Mouse (Mus musculus): ENCODE data around the gene Ccdc47.

The Ccdc47 gene

GRCm38 (mm10) chr11:106159921-106160840 is 56.0 kb downstream of the Ccdc47 start:
- DNase-seq, result peak; percentile 85 to 90

GRCm38 (mm10) chr11:106159216-106159920 is 56.8 kb downstream of the Ccdc47 start:
- peak; percentile 60 to 70 for DNase-seq

GRCm38 (mm10) chr11:106158930-106159215 is 57.3 kb downstream of the Ccdc47 start:
- no peak for DNase-seq

- DNase-seq, result peak; percentile 50 to 61
Measured at GRCm38 (mm10) chr11:106158081-106158929, 57.8 kb downstream of the Ccdc47 start.

- DNase-seq, result no peak
Measured at GRCm38 (mm10) chr11:106157154-106157553, 59.0 kb downstream of the Ccdc47 start.

GRCm38 (mm10) chr11:106156257-106156656 is 59.9 kb downstream of the Ccdc47 start:
- DNase-seq, result no peak

GRCm38 (mm10) chr11:106155761-106156160 is 60.4 kb downstream of the Ccdc47 start:
- no peak for DNase-seq

- DNase-seq, result no peak
Measured at GRCm38 (mm10) chr11:106154770-106155169, 61.4 kb downstream of the Ccdc47 start.

GRCm38 (mm10) chr11:106154091-106154490 is 62.1 kb downstream of the Ccdc47 start:
- no peak for DNase-seq

- DNase-seq, result no peak
Measured at GRCm38 (mm10) chr11:106152132-106152531, 64.0 kb downstream of the Ccdc47 start.

- DNase-seq, result no peak
Measured at GRCm38 (mm10) chr11:106151219-106151618, 64.9 kb downstream of the Ccdc47 start.
